Mouse (Mus musculus) lung, adult 2 months (tissue): ENCODE results near the gene Ppp2r3a.

Experiments used
- CTCF ChIP-seq: fragments of 200-500 bp; IDR thresholded peaks from 2 replicates; pipeline ENCODE4 v1.5.1; 2011; ENCODE audit warnings: mild to moderate bottlenecking, low read length, control low read depth; ENCODE audit not compliant: insufficient read depth
- POLR2A ChIP-seq: fragments of 200-500 bp; IDR thresholded peaks from 2 replicates; pipeline ENCODE4 v1.6.1; 2011; ENCODE audit warnings: low read depth, mild to moderate bottlenecking, control low read depth, low read length, borderline replicate concordance; ENCODE audit errors: extremely low read depth

GRCm38 (mm10) chr9:101181291-101181690 lies 70.3 kb downstream of the Ppp2r3a start:
- TF ChIP-seq CTCF: no peak
- TF ChIP-seq POLR2A: no peak
